26 mouse cellular contexts compared by ENCODE assay signal in genomic region chr12:105494796-105495195, GRCm38 (mm10). TPM values are rescaled to one million over a fixed set of nuclear protein-coding genes. Genes with fewer than 3 reads are reported as not detected.
A peak's percentile ranks its signal among the peaks of the same experiment; 100 is the strongest.
DNase-seq lines count a peak whose midpoint lies in the region.
"Had no signal": no experiment of that assay in that cellular context is flagged by ENCODE, and none has a peak within 500 bp of the region (broad histone marks: within the 10 kb centered on the region; RNA-seq: fewer than 3 reads in every experiment).

No protein-coding gene starts in this region.

- H3K9me3 ChIP-seq in heart, embryonic 10.5 days = no peaks in the 10 kb centered on the region
- H3K9me3 ChIP-seq: embryonic facial prominence, embryonic 12.5 days; heart, embryonic 13.5 days; hindbrain, embryonic 10.5 days; kidney, embryonic 15.5 days; limb, embryonic 12.5 days; midbrain, embryonic 12.5 days; neural tube, embryonic 12.5 days had no signal

- no peak overlapping the region for H3K27ac ChIP-seq in heart, embryonic 10.5 days
- H3K27ac ChIP-seq: embryonic facial prominence, embryonic 12.5 days; heart, embryonic 13.5 days; hindbrain, embryonic 10.5 days; hindbrain, postnatal 0 days; kidney, embryonic 15.5 days; limb, embryonic 12.5 days; midbrain, embryonic 12.5 days; neural tube, embryonic 12.5 days had no signal

- H3K27me3 ChIP-seq in heart, embryonic 10.5 days (ENCODE audit: insufficient read depth, poor library complexity, severe bottlenecking) = peaks cover 20% of the 10 kb centered on the region
- H3K27me3 ChIP-seq: embryonic facial prominence, embryonic 12.5 days; limb, embryonic 12.5 days; midbrain, embryonic 12.5 days; neural tube, embryonic 12.5 days had no signal

- 69% methylated on average over 5 of the region's 5 CpGs for WGBS in heart, embryonic 10.5 days

- no peak overlapping the region for H3K4me3 ChIP-seq in heart, embryonic 10.5 days
- H3K4me3 ChIP-seq: embryonic facial prominence, embryonic 12.5 days; heart, embryonic 13.5 days; hindbrain, embryonic 10.5 days; kidney, embryonic 15.5 days; limb, embryonic 12.5 days; midbrain, embryonic 12.5 days; neural tube, embryonic 12.5 days had no signal

- peaks cover 28% of the 10 kb centered on the region for H3K4me1 ChIP-seq in heart, embryonic 10.5 days
- H3K4me1 ChIP-seq: embryonic facial prominence, embryonic 12.5 days; midbrain, embryonic 12.5 days; neural tube, embryonic 12.5 days had no signal

- intact Hi-C loops in heart, postnatal 10 days (cut with DNase I) = loop anchor here (5.0 kb wide), 1 partner anchor 233 kb away; no protein-coding TSS in a partner anchor

- no peaks in the 10 kb centered on the region for H3K36me3 ChIP-seq in heart, embryonic 10.5 days
- H3K36me3 ChIP-seq: embryonic facial prominence, embryonic 12.5 days; G1E; heart, embryonic 13.5 days; kidney, embryonic 15.5 days had no signal

- peak; percentile 19 to 35 for DNase-seq in heart, postnatal 10 days
- DNase-seq in heart, embryonic 10.5 days (ENCODE audit: low spot score) = no peak
- DNase-seq in NIH3T3 (ENCODE audit: low read depth) = peak; percentile 31
- DNase-seq in gastrocnemius, postnatal 10 days = peak; percentile 32
- DNase-seq in lung, postnatal 14 days = peak; percentile 64
- no peak for DNase-seq in frontal cortex, postnatal 25 days (ENCODE audit: low spot score in 2 of 2)
- no peak for DNase-seq in adrenal gland, postnatal 10 days
- DNase-seq: adrenal gland, adult 2 months; B cell, adult 2 months; cerebellum, adult 11-12 months; cerebellum, postnatal 25 days; forebrain, postnatal 0 days; layer of hippocampus, postnatal 36 days; liver, postnatal 0 days; retina, postnatal 1 day; thymus, postnatal 14 days had no signal

RNA-seq across cellular contexts. Expression of gene D430019H16Rik, which starts 41.1 kb away (rescaled TPM):
- total RNA-seq in heart, postnatal 10 days (2021) = 1 to 10 TPM in 1 of 2 experiments, under 1 TPM in 1; 0.62 to 1.0 TPM
- 0.36 and 1.1 TPM in 2 replicates for polyA plus RNA-seq in heart, embryonic 10.5 days (2016; fragmentation: Nextera tagmentation; extraction: Ambion mirVana)
- 1 to 10 TPM; 2.3 to 2.9 TPM for total RNA-seq in gastrocnemius, postnatal 10 days (2021)
- 1 to 10 TPM; 6.0 to 8.0 TPM for total RNA-seq in adrenal gland, postnatal 10 days (2021)
- total RNA-seq: megakaryocyte, adult 5-6 weeks had no signal
- polyA plus RNA-seq: G1E had no signal

Comparison
In these comparisons a context has a peak if more than half of its experiments do, and no peak if none do; other contexts are left out.
1. DNase-seq: peak in heart, postnatal 10 days (2 of 2), NIH3T3 (single experiment), gastrocnemius, postnatal 10 days (single experiment) and lung, postnatal 14 days (single experiment); none in heart, embryonic 10.5 days (single experiment), frontal cortex, postnatal 25 days (0 of 2) and adrenal gland, postnatal 10 days (single experiment).